Mouse (Mus musculus) liver, embryonic 13.5 days (tissue): ENCODE measurements at regions not wholly inside any gene's neighbourhood (a gene's known extent, or its start where the extent isn't known, plus 50 kb on each side); places are given as distances from the start of the nearest gene placed in this dataset.

Experiments used
- ATAC-seq: fragments of 200-750 bp; cut with Nextera tagmentation; 2 replicates; pipeline ENCODE4 v1.8.0; 2017; ENCODE audit warnings: low read depth, mild to moderate bottlenecking, moderate number of reproducible peaks, moderate library complexity
- DNase-seq: peaks from one replicate; pipeline ENCODE4 v3.0.0; 2022
- H3K27ac ChIP-seq: fragments of 300-500 bp; sonication (generic); 2 replicates; pipeline ENCODE4 v1.5.1; 2015; ENCODE audit warnings: moderate library complexity, mild to moderate bottlenecking, inconsistent platforms
- H3K27me3 ChIP-seq: fragments of 300-500 bp; sonication (generic); 2 replicates; pipeline ENCODE4 v1.6.1; 2015; ENCODE audit warnings: mild to moderate bottlenecking, inconsistent platforms
- H3K36me3 ChIP-seq: fragments of 300-500 bp; sonication (generic); 2 replicates; pipeline ENCODE4 v1.6.1; 2015; ENCODE audit warnings: mild to moderate bottlenecking, inconsistent platforms
- H3K4me1 ChIP-seq: fragments of 300-500 bp; sonication (generic); replicated peaks from 2 replicates; pipeline ENCODE4 v1.6.1; 2015; ENCODE audit warnings: inconsistent platforms
- H3K4me2 ChIP-seq: fragments of 300-500 bp; sonication (generic); 2 replicates; pipeline ENCODE4 v1.6.1; 2015; ENCODE audit warnings: inconsistent platforms, mild to moderate bottlenecking, moderate library complexity
- H3K4me3 ChIP-seq: fragments of 300-500 bp; sonication (generic); replicated peaks from 2 replicates; pipeline ENCODE4 v1.5.1; 2015; ENCODE audit warnings: mild to moderate bottlenecking, inconsistent platforms
- H3K9ac ChIP-seq: fragments of 300-500 bp; sonication (generic); 2 replicates; pipeline ENCODE4 v1.6.1; 2015; ENCODE audit warnings: mild to moderate bottlenecking, inconsistent platforms
- H3K9me3 ChIP-seq: fragments of 300-500 bp; sonication (generic); replicated peaks from 2 replicates; pipeline ENCODE4 v1.6.1; 2016; ENCODE audit warnings: inconsistent platforms
- WGBS: fragments of 180-500 bp; shearing (Covaris S2); methylation state at CpG from one replicate; pipeline ENCODE4 v1.1.7; 2015; ENCODE audit not compliant: insufficient replicate concordance; 5-methylcytosine and 5-hydroxymethylcytosine counted together

DNA sequence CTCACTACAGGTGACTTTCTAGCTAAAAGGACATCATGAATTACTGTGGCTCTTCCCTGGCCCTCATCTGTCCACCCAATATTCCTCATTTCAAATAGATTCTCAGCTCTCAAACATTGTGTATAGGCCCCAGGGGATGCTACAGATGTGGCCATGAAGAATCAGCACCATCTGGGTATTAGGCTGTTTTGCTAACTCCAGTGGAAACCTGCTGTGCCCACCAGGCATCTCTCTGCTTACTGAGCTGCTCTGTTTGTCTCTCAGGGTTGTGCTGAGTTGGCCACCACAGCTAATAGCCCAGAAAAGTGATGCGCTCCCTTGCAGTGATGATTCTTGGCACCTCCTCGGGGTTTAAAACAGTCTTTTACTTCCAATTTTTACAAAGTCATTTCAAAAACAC is 812.0 kb upstream of the Rag2 start:
- no peaks in the 10 kb centered on the region for H3K27me3 ChIP-seq
- H3K9ac ChIP-seq = no peak overlapping the region
- H3K4me1 ChIP-seq = no peaks in the 10 kb centered on the region
- no peak overlapping the region for H3K27ac ChIP-seq
- no peak for ATAC-seq
- WGBS = 69% methylated on average over 2 of the region's 2 CpGs
- H3K4me2 ChIP-seq = no peak overlapping the region
- H3K9me3 ChIP-seq = no peaks in the 10 kb centered on the region
- DNase-seq = no peak
- H3K36me3 ChIP-seq = no peaks in the 10 kb centered on the region
- H3K4me3 ChIP-seq = no peak overlapping the region

DNA sequence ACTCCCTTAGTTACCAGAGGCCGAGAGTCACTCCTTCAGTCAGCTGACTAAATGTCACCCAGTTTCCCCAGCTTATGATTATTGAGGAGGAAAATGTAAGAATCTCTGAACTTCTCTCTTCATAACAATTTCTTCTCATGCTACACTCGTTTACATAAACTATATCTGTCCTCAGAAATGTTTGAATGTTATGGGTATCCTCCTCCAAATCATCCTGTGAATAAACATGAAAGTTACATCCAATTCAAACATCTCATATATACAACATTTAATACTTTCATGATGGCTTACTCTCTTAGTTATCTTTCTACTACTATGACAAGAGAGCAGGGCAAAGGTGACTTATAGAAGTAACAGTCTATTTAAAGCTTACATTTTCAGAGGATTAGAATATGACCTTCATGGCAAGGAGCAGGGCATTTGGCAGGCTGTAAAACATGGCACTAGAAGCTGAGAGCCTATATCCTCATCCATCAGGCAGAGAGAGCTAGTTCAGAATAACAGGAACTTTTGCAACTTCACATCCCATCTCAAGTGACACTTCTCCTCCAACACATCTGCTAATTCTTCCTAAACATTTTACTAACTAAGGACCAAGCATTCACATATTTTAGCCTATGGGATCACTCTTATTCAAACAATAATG is 809.8 kb upstream of the Rag2 start:
- WGBS = 37% methylated on average over 2 of the region's 2 CpGs
- Histone ChIP-seq H3K27me3 (no peaks in the 10 kb centered on the region), H3K4me3 (no peak overlapping the region), H3K9me3 (no peaks in the 10 kb centered on the region), H3K36me3 (no peaks in the 10 kb centered on the region), H3K4me2 (no peak overlapping the region), H3K9ac (no peak overlapping the region), H3K27ac (no peak overlapping the region), H3K4me1 (no peaks in the 10 kb centered on the region)
- DNase-seq (no peak), ATAC-seq (no peak)

DNA sequence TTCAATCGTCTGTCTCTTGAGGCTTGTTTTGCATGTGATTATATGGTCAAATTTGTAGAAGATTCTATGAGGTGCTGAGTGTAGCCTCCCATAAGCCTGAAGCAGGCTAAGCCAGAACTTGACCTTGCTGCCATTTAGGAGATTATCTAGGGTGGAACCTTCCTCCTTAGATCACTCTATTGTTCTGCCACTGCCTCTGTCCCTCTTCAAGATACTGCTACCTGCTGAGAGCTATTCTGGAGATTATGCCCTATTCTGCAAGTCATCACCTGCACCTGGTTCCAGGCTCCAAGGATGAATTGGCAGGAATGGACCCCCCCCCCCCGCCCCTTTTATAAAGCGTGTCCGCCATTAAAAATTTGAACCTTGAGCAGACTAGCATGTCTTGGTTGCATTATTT is 790.5 kb upstream of the Rag2 start:
- WGBS = 79% methylated on average over 4 of the region's 4 CpGs
- Histone ChIP-seq H3K27ac (no peak overlapping the region), H3K9ac (no peak overlapping the region), H3K27me3 (no peaks in the 10 kb centered on the region), H3K4me2 (no peak overlapping the region), H3K9me3 (no peaks in the 10 kb centered on the region), H3K4me3 (no peak overlapping the region), H3K36me3 (no peaks in the 10 kb centered on the region), H3K4me1 (no peaks in the 10 kb centered on the region)
- ATAC-seq = no peak
- DNase-seq = no peak

DNA sequence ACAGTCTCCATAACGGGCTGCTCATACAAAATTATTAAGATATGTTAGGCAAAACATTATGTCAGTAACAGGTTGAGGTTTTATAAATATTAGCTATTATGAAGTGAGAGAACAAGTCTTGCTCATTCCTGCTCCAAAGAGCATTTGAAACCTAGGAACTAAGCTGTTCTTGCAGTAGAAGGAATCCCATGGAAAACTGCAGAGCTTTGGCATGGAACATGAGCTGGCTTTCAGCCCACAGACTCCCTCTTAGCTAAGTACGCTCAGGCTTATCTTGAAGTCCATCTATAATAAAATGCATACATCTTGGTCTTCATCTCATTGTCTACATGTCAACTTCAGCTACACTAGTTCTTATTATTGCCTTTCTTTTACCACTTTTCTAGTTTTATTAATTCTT is 766.7 kb upstream of the Rag2 start:
- Histone ChIP-seq H3K4me2 (no peak overlapping the region), H3K4me1 (no peaks in the 10 kb centered on the region), H3K9ac (no peak overlapping the region), H3K36me3 (no peaks in the 10 kb centered on the region), H3K27me3 (no peaks in the 10 kb centered on the region), H3K9me3 (no peaks in the 10 kb centered on the region), H3K4me3 (no peak overlapping the region), H3K27ac (no peak overlapping the region)
- DNase-seq (no peak), ATAC-seq (no peak)
- 69% methylated on average over 2 of the region's 2 CpGs for WGBS

DNA sequence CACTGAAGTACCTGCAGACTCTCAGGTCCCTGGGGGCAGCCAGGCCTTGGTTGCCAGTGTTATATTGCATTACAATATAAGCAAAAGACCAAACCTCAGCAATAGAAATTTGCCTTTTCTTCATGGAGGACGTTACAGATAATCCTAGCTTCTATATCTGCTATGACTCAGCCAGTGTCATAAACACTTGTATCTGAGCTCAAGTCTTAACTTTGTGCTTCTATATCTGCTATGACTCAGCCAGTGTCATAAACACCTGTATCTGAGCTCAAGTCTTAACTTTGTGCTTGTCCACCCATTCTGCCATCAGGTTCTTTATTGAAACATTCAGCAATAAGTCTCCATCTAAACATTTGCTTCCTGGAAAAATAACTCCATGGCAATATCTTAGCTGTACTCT is 759.0 kb upstream of the Rag2 start:
- ATAC-seq (no peak), DNase-seq (no peak)
- Histone ChIP-seq H3K4me1 (no peaks in the 10 kb centered on the region), H3K4me3 (no peak overlapping the region), H3K27ac (no peak overlapping the region), H3K9me3 (no peaks in the 10 kb centered on the region), H3K4me2 (no peak overlapping the region), H3K9ac (no peak overlapping the region), H3K36me3 (no peaks in the 10 kb centered on the region), H3K27me3 (no peaks in the 10 kb centered on the region)
- 40% methylated on average over 1 of the region's 1 CpGs for WGBS
